Mouse (Mus musculus) testis, postnatal 10 days (tissue): ENCODE measurements around the gene Pmepa1.

Experiments
- DNase-seq: peaks from one replicate; pipeline ENCODE4 v3.0.0; 2021; ENCODE audit warnings: low spot score

Pmepa1 gene

DNA sequence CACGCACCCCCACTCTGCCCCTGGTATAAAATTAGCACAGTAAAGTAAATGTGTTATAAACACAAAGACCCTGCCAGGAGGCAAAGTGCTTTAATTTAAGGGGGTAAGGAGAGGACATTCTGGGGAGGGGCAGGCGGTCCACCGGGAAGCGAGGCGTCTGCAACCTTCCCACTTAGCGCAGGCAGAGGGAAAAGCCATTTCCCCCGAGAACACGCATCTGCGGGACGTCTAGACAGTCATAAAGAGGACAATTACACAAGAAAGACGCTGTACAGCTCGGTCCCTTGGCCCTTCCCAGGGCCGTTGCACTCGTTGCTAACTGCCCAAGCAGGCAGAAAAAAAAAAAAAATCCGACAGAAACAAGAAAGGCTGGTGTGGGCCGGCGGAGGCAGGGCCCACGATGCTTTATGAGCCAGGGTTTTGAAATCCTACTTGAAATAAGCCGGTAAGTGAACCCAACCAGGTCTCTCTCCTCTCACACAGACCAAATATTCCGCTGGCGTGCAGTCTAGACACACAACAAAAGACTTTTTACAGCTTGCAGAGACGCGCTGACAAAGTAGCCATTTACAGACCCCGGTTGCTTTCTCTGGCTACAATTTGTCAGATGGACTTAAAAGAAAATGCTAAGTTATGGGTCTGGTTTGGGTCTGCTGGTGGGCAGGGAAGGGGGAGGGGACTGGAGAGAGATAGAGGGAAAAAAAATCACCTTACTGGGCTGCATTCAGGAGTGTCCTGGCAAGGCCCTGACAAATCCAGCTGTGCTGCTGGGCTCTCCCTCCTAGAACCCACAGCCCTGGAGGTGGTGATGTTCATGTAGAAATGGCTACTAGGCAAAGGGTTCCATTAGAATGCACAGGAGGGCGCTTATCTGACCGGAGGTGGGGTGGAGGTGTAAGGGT is 22.3 kb downstream of the Pmepa1 start:
- DNase-seq, result no peak

DNA sequence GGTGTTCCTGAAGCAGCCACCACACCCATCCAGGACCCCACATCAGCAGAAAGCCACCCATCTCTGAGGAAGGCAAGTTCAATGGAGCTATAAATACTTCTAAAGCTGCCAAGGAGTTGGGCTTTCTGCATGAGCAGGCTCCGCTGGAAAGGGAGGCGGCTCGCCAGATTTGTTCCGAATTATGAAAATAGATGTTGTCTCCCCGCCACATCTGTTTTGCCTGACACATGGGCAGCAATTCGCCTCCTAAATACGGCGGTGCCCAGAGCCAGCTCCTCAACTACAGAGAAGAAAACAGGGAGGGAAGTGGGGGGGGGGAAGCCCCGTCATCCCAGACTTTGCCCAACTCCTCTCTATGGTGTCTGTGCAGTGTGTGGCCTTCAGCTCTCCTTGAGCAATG is 24.7 kb downstream of the Pmepa1 start:
- no peak for DNase-seq

DNA sequence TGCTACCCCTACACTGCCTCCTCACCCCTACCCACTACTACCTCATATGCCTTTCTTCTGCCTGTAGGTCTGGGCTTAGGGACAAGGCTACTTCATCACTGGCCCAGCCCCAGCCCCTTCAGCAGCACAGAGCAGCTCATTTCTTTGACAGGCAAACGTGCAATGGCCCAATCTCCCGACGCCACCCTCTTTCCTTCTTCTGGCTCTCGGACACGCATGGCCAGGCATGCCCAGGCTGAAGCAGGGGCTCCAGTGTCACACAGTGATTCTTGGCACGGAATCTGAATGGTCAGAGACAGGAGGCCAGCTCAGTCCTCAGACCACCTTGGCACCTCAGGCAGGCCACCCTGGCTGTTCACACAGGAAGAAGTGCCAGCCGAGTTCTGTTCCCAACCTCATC is 25.2 kb downstream of the Pmepa1 start:
- no peak for DNase-seq

DNA sequence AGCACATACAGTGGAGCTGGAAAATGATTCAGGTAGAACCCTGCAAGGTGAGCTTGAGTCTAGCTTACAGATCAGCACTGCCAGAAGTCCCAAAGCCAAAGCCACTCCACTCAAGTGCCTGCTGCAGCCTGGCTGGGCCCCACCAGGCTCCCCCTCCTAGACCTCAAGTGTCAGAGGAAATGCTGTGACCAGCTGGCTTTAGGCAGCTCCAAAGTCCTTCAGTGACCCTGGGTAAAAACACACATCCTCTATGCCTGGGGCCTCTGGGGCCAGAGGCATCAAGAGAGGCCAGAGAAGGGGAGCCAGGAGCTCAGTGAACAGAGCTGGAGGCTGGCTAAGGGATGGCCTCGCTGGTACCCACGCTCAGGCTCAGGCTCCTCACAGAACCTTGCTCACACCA is 25.9 kb downstream of the Pmepa1 start:
- no peak for DNase-seq

DNA sequence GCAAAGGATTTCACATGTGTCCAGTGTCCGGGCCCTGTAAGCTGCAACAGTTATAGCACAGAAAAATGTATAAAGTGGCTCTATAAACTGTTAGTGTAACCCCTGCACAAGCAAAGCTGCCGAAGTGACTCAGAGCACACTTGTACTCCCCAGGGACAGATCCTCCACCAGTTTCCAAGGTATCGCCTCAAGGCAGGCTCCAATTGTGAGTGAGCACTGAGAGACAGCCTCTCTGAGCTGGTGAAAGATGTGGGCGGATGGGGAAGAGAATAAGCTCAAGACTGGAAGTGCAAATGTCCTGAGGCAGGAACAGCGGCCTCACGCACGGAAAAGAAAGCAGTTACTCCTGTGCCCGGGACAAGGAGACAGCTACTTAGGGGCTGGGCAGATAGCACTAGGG is 26.4 kb downstream of the Pmepa1 start:
- DNase-seq, result no peak

DNA sequence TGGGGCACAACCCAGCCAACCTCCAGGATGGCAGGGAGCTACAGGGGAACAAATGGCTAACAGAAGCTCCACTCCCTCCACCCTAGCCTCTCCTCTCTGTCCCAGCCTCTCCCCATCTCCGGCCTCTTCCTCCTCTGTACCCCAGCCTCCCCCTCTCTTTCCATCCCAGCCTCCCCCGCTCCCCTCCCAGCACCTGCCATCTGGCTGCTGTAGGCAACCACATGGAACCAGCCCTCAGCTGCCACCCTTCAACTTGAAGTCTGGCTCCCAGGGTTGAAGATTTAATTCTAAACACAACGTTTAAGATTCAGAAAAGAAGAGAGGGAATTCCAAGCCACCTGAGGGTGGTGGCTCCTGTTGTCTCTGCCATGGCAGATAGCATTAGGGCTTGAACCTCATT is 26.9 kb downstream of the Pmepa1 start:
- no peak for DNase-seq

DNA sequence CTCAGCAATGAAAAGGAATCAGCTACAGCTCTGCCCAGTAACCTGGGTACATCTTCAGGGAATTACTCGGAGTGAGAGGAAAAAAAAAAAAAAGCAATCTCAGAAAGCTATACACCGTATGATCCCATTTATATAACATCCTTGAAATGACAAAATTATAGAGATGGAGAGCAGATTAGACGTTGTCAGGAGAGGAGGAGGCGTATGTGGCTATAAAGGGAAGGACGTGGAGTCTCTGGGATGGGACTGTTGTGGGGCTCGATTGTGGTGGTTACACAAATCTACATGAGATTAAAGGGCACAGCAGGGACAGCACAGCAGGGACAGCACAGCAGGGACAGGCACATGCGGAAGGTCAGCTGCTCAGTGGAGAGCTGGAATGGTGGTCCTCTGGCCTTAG is 27.5 kb downstream of the Pmepa1 start:
- no peak for DNase-seq

DNA sequence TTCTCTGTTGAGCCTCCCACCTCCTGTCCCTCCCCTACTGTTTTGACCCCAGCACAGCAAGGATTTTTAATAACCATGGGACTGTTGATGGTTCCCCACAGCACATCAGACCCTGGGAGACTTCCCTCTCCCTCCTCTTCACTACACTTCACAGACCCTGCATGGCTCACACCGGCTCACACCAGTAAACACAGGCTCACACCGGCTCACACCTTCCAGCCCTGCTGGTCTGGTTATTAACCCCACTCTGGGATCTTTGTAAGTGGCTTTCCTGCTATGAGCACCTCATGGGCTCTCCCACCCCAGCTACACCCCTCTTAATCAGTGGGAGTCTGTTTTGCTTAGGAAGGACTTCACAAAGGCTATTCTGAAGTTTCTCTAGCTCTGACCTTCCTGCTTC is 28.4 kb downstream of the Pmepa1 start:
- no peak for DNase-seq

DNA sequence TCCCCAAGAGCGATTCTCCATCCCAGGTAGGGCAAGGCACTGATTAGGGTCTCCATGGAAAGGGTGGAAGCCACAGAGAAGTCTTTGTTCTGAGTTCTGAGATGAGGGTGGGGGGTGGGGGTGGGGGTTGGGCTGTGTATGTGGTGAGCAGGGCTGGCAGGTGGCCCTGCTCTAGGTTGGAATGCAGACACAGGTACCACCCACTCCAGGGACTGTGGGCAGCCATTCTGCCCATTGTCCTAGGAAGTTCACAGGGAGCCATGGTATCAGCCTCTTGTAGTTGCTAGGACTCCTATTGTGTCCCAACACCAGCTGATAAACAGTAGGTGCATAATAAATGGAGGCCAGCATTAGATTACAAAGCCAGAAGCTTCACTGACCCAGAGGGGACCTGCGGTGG is 29.1 kb downstream of the Pmepa1 start:
- no peak for DNase-seq

DNA sequence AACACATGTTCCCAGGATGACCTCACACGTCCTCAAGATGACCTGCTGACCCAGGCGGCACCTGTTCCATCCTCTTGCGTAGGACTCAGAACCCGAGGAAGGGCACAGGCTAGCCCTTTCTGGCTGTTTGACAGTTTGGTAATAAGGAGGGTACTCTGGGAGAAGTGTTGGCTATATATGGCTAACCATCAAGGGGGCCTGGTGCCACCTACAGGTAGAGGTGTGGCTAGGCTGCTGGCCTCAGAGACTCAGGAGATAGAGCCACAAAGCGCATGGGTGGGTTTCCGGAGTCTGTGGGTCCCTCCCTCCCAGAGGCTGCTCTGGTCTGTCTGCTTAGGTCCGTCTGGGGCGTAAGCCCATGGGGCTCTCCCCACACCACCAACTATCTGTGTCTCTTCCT is 29.6 kb downstream of the Pmepa1 start:
- no peak for DNase-seq

DNA sequence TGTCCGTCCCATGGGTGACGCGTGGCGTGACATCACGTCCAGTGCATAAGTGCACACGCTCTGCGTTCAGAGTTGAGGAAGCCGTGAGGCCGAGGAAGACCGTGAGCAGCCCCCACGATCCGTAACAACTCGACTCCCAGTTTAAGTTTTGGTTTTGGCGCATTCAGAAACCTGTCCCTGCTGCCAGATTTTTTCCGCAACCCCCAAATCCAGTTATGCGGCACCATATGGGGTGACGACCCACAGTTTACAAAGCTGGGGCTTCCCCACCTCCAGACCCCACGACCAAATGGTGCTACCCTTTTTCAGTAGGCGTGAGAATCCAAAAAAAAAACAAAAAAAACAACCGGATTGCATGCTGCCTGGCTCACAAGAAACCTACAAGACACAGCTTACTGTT is 31.1 kb downstream of the Pmepa1 start:
- DNase-seq, result no peak

DNA sequence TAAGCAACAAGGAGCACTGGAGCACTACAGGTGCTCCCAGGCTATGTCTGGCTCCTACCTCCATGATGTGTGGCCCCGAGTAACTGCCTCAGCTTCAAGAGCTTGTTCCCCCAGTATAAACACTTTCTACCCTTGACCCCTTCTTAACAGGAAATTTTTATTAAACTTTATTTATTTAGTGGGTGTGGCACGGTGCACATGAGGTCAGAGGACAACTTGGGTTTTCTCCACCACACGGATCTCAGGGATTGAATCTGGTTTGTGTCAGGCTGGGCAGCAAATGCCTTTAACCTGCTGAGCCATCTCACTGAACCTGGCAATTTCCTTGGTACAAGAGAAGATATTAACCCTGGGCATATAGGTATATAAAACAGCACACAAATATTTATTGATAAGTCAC is 32.2 kb downstream of the Pmepa1 start:
- no peak for DNase-seq

DNA sequence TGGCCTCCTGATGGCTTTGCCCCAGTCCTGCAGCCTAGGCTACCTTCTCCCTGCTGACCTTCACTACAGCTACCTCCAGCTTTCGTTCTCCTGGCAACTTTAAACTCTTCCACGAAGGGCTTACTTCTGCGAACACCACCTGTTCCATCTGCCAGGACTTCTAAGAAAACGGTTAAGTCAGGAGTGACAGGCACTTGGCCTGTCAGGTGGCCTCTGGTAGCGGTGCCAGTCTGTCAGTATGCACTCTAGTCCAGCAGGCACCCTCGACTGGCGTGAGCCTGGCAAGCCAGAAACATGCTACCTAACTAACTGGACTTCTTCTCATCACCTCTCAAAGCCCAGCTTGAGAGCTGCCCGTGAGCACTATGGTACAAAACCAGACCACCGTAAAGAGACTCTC is 32.7 kb downstream of the Pmepa1 start:
- DNase-seq, result no peak

DNA sequence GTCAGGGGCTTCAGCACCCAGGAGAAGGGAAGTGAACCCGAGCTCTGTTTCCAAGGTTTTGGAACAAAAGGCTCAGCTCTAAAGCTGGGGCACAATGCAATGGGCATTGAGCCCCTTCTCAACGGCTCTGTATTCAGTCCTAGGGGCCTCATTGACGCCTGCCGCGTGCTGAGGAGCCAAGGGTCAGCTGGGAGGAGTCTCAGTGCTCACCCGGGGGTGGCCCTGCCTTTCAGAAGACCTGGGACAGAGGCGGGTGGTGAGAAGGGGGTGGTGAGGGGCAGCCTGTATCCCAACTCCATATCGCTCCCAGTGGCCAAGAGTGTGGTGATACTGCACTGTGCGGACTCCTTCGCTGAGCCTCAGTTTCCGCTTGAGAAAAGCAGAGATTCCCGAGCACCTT is 33.5 kb downstream of the Pmepa1 start:
- DNase-seq, result no peak

DNA sequence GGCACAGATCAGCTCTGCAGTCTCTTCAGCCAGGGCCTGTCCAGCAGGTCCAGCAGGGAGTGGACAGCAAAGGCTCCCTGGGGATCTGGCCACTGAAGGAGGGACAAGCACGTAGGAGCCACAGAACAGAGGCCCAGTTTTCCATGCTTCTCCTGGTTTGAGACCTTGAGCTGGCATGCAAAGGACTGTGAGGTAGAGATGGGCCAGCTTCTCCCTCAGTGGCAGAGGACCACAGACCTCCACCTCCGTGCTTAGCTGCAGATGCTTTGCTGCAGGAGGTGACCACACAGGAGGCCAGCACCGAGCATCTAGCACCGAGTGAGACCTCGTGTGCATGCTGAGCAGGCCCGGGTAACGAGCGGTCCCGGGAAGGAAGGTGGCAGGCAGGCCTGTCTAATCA is 35.6 kb downstream of the Pmepa1 start:
- no peak for DNase-seq

DNA sequence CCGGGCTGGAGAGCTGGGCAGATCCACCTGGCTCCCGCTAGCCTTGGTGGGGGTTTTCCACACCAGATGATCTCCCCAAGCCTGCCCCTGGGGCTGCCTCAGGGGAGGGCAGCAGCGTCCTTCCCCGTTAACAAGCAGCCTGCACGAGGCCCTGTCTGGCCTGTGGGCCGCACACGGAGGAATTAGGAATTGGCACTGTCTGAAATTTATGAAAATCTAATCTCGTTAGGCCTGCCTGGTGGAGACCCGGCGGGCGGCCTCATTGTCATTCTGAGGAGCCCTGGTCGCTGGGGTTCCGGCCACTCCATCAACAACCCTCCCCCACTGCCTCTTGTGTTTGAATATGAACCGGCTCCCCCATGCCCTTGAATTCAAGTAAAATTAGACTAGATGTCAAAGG is 37.8 kb downstream of the Pmepa1 start:
- no peak for DNase-seq

DNA sequence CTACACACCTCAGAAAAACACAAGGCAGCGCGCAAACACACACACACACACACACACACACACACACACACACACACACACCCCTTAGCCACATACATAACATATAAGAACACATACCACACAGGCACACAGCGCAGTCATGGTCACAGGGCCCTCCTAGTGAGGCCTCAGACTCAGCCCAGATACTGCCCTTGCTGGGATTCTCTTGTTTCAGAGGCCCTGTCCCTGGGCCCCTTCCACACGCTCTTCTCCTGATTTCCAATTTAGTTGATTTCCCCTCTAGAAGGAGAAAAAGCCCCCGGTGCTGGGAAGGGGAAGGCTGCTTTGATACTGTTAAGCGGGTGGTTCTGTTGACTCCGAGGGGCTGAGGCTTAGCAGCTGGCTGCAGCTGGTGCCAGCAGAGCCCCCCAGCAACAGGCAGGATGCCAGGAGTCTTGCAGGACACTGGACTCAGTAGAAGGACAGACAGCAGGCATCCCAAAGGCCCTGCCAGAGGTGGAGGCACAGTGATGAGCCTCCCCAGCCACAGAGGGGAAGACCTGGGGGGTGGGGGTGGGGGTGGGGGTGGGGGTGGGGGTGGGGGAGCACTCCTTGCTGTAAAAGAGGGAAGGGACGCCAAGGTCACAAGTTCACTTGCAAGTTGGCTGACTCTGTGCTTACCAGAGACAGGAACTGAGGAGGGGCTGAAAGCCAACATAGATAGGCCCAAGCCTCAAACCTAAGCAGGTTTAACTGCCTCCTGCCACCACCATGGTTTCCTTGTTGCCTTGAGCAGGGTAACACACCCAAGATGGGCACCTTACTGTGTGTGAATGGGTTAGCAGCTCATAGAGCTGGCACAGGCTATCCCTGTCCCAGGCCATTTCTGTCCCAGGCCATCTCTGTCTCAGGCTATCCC is 40.6 kb downstream of the Pmepa1 start:
- peak; percentile 67 for DNase-seq

DNA sequence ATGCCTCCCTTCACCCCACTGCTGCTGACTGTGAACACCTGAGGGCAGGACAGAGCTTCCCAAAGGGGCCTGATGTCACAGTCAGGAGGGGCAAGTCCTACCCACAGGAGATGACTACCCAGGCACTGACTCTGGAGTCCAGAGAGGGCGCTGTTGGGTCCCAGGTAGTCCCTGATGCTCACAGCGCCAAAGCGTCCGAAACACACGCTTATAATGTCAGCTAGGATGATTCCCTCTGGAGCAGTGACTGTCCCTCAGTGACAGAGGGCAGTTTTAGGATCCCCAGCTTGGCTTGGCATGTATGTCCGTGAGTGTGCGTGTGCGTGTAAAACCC is 43.6 kb downstream of the Pmepa1 start:
- no peak for DNase-seq

DNA sequence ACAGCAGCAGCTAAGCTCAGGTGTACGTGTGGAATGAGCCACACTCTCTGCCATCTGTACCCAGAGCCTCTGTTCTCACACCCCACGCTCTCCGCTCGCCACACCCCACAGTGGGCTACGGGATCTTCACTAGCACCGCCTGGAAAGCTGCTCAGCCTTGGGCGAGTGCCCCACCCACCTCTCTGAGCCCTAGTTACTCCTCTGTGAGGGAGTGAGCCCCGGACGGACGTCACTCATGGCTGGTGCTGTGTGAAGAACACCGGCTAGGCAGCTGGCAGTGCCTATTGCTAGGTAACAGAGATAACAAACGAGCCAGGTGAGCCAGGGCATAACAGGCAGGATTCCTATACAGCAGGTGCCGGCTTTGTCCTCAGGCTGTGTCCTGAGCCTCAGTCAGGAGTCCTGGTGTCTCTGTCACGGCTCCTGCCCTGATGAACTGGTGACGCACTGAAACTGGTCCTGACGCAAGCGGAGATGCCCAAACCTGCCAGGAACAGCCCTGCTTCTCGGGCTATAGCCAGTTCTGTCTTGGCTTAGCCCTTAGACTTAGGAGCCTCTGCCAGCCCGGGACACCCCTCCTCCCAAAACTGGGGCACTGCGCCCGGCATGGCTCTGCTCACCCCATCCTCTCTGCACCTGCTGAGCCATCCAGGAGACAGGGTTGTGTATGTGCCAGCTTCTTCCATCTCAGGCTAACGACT is 44.1 kb downstream of the Pmepa1 start:
- DNase-seq, result no peak

DNA sequence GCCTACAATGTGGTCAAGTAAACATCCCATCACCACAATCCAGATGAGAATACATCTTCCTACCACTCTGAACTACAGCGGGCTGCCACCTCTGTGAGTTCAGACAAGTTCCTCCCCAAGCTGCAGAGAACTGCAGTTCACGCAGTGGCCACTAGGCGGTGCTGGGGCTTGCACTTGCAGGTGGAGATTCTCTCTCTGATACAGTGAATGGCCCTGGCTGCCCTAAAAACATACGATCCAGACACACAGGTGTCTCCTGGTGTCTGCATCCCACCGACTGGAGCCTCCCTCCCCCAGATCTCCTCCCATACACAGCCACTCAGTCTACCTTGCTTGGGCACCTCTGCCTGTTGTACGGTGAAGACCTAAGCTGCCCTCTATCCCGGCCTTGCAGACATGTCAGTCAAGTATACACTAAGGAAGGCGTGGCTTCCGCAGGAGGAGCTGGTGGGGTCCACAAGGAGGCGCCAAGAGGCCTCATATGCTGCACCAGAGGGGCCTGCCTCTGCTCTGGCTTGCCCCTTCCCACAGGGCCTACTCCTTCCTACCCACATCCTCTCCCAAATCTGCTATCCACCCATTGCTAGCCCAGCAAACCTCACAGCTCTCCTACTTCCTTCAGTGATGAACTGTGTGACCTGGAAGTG is 46.6 kb downstream of the Pmepa1 start:
- DNase-seq, result peak; percentile 95

DNA sequence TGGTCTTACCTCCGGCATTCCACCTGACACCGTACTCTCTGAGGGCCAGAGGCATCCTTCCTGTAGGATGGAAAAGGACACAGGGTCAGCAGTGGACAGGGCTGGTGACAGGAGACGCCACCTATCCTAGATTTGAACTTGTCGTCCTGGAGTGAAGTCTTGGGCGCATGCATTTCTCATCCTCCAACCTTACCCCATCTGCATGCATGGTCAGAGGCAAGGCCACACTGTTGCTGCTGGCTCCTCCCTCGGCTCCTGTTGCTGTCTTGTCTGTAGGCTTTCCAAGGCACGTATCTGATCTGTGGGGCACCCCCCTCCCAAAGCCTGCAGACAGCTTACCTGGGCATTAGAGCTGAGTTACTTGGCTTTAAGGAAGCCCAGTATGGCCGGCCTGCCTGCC is 47.8 kb downstream of the Pmepa1 start:
- no peak for DNase-seq

DNA sequence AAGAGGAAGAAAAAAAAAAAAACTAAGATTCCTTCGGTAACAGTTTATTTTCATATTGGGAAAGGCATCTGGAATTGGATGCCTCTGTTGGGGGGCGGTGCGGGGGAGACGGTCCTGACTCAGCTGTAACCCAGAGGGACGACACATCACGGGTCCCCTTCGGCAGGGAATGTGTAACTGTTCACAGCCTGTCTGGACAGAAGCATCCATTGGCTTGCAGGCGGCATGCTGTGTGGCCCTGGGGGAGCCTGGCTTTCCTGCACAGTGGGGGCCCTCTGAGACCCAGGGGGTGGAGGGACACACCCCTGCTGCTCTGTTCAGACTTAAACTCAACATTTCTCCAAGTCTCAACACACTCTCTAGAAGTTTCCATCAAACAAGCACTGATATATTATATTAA is 49.5 kb downstream of the Pmepa1 start:
- DNase-seq, result no peak
